8 mouse cellular contexts compared by ENCODE assay signal in the genomic region with DNA sequence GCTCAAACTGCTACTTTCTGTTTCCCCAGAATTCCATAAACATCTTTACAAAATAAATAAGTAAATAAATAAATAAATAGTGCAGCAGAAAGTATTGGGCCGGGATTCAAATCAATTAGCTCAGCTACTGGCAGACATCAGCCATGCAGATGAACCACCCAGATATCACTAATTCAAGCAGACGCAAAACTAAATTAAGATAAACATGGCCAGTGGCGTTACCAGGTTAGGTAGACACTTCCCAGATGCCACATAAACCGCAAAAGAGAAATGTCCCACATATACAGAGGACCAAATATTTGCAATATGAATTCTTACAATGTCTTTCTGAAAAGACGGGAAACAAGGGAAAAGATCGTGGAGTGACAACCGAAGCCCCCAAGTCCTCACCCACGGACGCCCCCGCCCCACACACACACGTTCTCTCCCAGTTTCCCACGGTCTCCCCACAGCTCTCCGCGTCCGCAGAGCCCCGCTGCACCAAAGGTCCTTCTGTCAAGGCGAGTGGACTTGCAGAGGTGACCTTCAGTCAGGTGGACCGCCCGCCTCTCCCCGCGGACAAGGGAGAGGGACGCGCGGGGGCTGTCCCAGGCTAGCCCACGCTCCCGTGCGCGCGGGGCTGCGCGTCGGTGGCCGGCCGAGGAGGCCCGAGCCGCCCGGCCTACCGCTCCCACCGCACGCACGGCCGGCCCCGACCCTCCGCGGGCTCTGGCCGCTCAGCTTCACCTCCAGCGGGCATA. TPM values are rescaled to one million over a fixed set of nuclear protein-coding genes. Genes with fewer than 3 reads are reported as not detected.
DNase-seq lines count a peak whose midpoint lies in the region; ATAC-seq and TF ChIP-seq lines count a peak whose summit lies in the region.

No protein-coding gene starts in this region.

- H3K4me1 ChIP-seq in forebrain, embryonic 15.5 days, result peaks cover 31% of the 10 kb centered on the region
- no peaks in the 10 kb centered on the region for H3K4me1 ChIP-seq in hindbrain, postnatal 0 days (ENCODE audit: insufficient read depth, low read length)
- peaks cover 2% of the 10 kb centered on the region; the same call in 1 of the 2 replicates for H3K4me1 ChIP-seq in liver, adult 2 months (ENCODE audit: control insufficient read depth, insufficient read depth, low read length)
- peaks cover 5% of the 10 kb centered on the region; the same call in 1 of the 2 replicates for H3K4me1 ChIP-seq in midbrain, postnatal 0 days (ENCODE audit: insufficient read depth, low read length)

- under 1% methylated on average over 47 of the region's 47 CpGs for WGBS in forebrain, embryonic 15.5 days
- WGBS in hindbrain, postnatal 0 days, result under 1% methylated on average over 44 of the region's 47 CpGs
- WGBS in liver, adult 2 months, result under 1% methylated on average over 42 of the region's 47 CpGs
- under 1% methylated on average over 43 of the region's 47 CpGs for WGBS in midbrain, postnatal 0 days

- no peaks in the 10 kb centered on the region for H3K9me3 ChIP-seq in forebrain, embryonic 15.5 days
- no peaks in the 10 kb centered on the region for H3K9me3 ChIP-seq in hindbrain, postnatal 0 days (ENCODE audit: low read length)
- H3K9me3 ChIP-seq in midbrain, postnatal 0 days (ENCODE audit: low read length), result no peaks in the 10 kb centered on the region

- peak overlapping the region; percentile 97 for H3K27ac ChIP-seq in forebrain, embryonic 15.5 days (replicated peaks)
- peak overlapping the region; percentile 98 for H3K27ac ChIP-seq in hindbrain, postnatal 0 days
- H3K27ac ChIP-seq in liver, adult 2 months (replicated peaks; ENCODE audit: insufficient read depth, low read depth, low read length), result peak overlapping the region; percentile 86
- H3K27ac ChIP-seq in midbrain, postnatal 0 days (ENCODE audit: low read depth, low read length), result peak overlapping the region; percentile 93

- H3K36me3 ChIP-seq in forebrain, embryonic 15.5 days, result peaks cover 30% of the 10 kb centered on the region
- H3K36me3 ChIP-seq in hindbrain, postnatal 0 days (ENCODE audit: insufficient read depth, low read length), result peaks cover 8% of the 10 kb centered on the region; the same call in 1 of the 2 replicates
- H3K36me3 ChIP-seq in liver, adult 2 months (ENCODE audit: control insufficient read depth, insufficient read depth, low read length), result peaks cover 21% of the 10 kb centered on the region
- no peaks in the 10 kb centered on the region for H3K36me3 ChIP-seq in midbrain, postnatal 0 days (ENCODE audit: insufficient read depth, low read length)

- TF ChIP-seq POLR2A in liver, adult 2 months (IDR thresholded peaks at IDR 0.05; ENCODE audit: extremely low read depth, insufficient read depth, low read length), result 0 out of 2 replicates have a peak, but pooled peaks have one; percentile 12

- H3K4me3 ChIP-seq in forebrain, embryonic 15.5 days, result peak overlapping the region; percentile 87
- peak overlapping the region; percentile 85 for H3K4me3 ChIP-seq in hindbrain, postnatal 0 days (ENCODE audit: low read length)
- peak overlapping the region; percentile 71 for H3K4me3 ChIP-seq in liver, adult 2 months (ENCODE audit: insufficient read depth, low read depth, low read length)
- peak overlapping the region; percentile 97 for H3K4me3 ChIP-seq in midbrain, postnatal 0 days (ENCODE audit: low read depth, low read length)

- peak overlapping the region; percentile 80 for H3K4me2 ChIP-seq in forebrain, embryonic 15.5 days (replicated peaks)
- peak overlapping the region; percentile 72 for H3K4me2 ChIP-seq in hindbrain, postnatal 0 days (ENCODE audit: low read depth, low read length)
- H3K4me2 ChIP-seq in midbrain, postnatal 0 days (ENCODE audit: low read depth, low read length, poor library complexity, severe bottlenecking), result peak overlapping the region; percentile 85

- ATAC-seq in forebrain, embryonic 15.5 days (replicated peaks), result peak; percentile 59
- peak; percentile 68 for ATAC-seq in hindbrain, postnatal 0 days
- peak; percentile 52 for ATAC-seq in midbrain, postnatal 0 days (ENCODE audit: low FRiP score)
- no peak for ATAC-seq in inflammation-experienced regulatory T-cells, adult 6 months

- no peaks in the 10 kb centered on the region for H3K27me3 ChIP-seq in forebrain, embryonic 15.5 days
- no peaks in the 10 kb centered on the region for H3K27me3 ChIP-seq in hindbrain, postnatal 0 days (ENCODE audit: insufficient read depth, low read length)
- H3K27me3 ChIP-seq in liver, adult 2 months (ENCODE audit: control insufficient read depth, insufficient read depth, low read length), result no peaks in the 10 kb centered on the region
- H3K27me3 ChIP-seq in midbrain, postnatal 0 days (ENCODE audit: insufficient read depth, low read length), result no peaks in the 10 kb centered on the region

- H3K79me2 ChIP-seq in liver, adult 2 months (ENCODE audit: control insufficient read depth, insufficient read depth, low read length), result peaks cover 14% of the 10 kb centered on the region

- no peak for TF ChIP-seq CTCF in hindbrain, postnatal 0 days (IDR thresholded peaks at IDR 0.05; ENCODE audit: low read depth)
- no peak for TF ChIP-seq CTCF in liver, adult 2 months (IDR thresholded peaks at IDR 0.05; ENCODE audit: low read depth, low read length)
- TF ChIP-seq CTCF in midbrain, postnatal 0 days (IDR thresholded peaks at IDR 0.05), result no peak

- DNase-seq in retina, embryonic 14.5 days (ENCODE audit: low spot score), result peak; percentile 56
- no peak for DNase-seq in retina, postnatal 1 day
- DNase-seq in c-Kit-positive CD71-positive TER-119-negative erythroid progenitor cells, embryonic 14.5 days (ENCODE audit: low read depth), result peak; percentile 47
- DNase-seq in hindbrain, postnatal 0 days (ENCODE audit: low spot score), result peak; percentile 49
- peak; percentile 53 for DNase-seq in liver, adult 2 months (ENCODE audit: extremely low read depth, low read depth, low spot score)
- no peak for DNase-seq in midbrain, postnatal 0 days (ENCODE audit: low spot score)

- H3K9ac ChIP-seq in forebrain, embryonic 15.5 days (replicated peaks), result peak overlapping the region; percentile 92
- peak overlapping the region; percentile 98 for H3K9ac ChIP-seq in hindbrain, postnatal 0 days (replicated peaks; ENCODE audit: low read length)
- peak overlapping the region; percentile 98 for H3K9ac ChIP-seq in liver, adult 2 months (ENCODE audit: low read depth, low read length)
- H3K9ac ChIP-seq in midbrain, postnatal 0 days (replicated peaks; ENCODE audit: low read length, poor library complexity, severe bottlenecking), result peak overlapping the region; percentile 98

RNA-seq across cellular contexts. Expression of a gene that starts 1.1 kb away (rescaled TPM):
- 67.9 and 72.3 TPM in 2 replicates for polyA plus RNA-seq in forebrain, embryonic 15.5 days (2015; fragmentation: Nextera tagmentation; extraction: Ambion mirVana)
- total RNA-seq in hindbrain, postnatal 0 days (2014; rRNA removed), result 39.9 and 48.8 TPM in 2 replicates
- 60.7 and 61.8 TPM in 2 replicates for polyA plus RNA-seq in hindbrain, postnatal 0 days (2015; fragmentation: Nextera tagmentation; extraction: Ambion mirVana)
- 54.6 and 57.9 TPM in 2 replicates for total RNA-seq in liver, adult 2 months (2014; rRNA removed)
- 32.7 and 38.7 TPM in 2 replicates for polyA plus RNA-seq in liver, adult 2 months (2012; rRNA removed)
- total RNA-seq in midbrain, postnatal 0 days (2014; rRNA removed), result 58.0 and 60.3 TPM in 2 replicates
- polyA plus RNA-seq in midbrain, postnatal 0 days (2015; fragmentation: Nextera tagmentation; extraction: Ambion mirVana), result 54.1 and 54.6 TPM in 2 replicates
- polyA plus RNA-seq in inflammation-experienced regulatory T-cells, adult 6 months (2017; shearing (Covaris generic)), result 10 to 100 TPM in 1 of 3 experiments, 1 to 10 TPM in 2; 5.7 to 10.0 (median 7.8) TPM

RNA-seq across cellular contexts. Expression of a gene that starts 45.8 kb away (rescaled TPM):
- 10.5 and 13.4 TPM in 2 replicates for polyA plus RNA-seq in forebrain, embryonic 15.5 days (2015; fragmentation: Nextera tagmentation; extraction: Ambion mirVana)
- 10.5 and 12.2 TPM in 2 replicates for total RNA-seq in hindbrain, postnatal 0 days (2014; rRNA removed)
- 7.8 and 8.5 TPM in 2 replicates for polyA plus RNA-seq in hindbrain, postnatal 0 days (2015; fragmentation: Nextera tagmentation; extraction: Ambion mirVana)
- total RNA-seq in liver, adult 2 months (2014; rRNA removed), result 14.4 and 17.4 TPM in 2 replicates
- polyA plus RNA-seq in liver, adult 2 months (2012; rRNA removed), result 4.1 and 4.6 TPM in 2 replicates
- 10.9 and 16.3 TPM in 2 replicates for total RNA-seq in midbrain, postnatal 0 days (2014; rRNA removed)
- polyA plus RNA-seq in midbrain, postnatal 0 days (2015; fragmentation: Nextera tagmentation; extraction: Ambion mirVana), result 5.9 and 7.5 TPM in 2 replicates
- 10 to 100 TPM in 1 of 3 experiments, 1 to 10 TPM in 2; 8.8 to 11.5 (median 8.9) TPM for polyA plus RNA-seq in inflammation-experienced regulatory T-cells, adult 6 months (2017; shearing (Covaris generic))

Comparison
In these comparisons a context has a peak if more than half of its experiments do, and no peak if none do; other contexts are left out.
1. DNase-seq: peak in retina, embryonic 14.5 days (single experiment), c-Kit-positive CD71-positive TER-119-negative erythroid progenitor cells, embryonic 14.5 days (single experiment), hindbrain, postnatal 0 days (single experiment) and liver, adult 2 months (single experiment); none in retina, postnatal 1 day (single experiment) and midbrain, postnatal 0 days (single experiment).
2. Peak in every context shown above with its lines, with median percentiles within 50 percentile points of each other: H3K27ac ChIP-seq, H3K4me2 ChIP-seq, H3K4me3 ChIP-seq and H3K9ac ChIP-seq.